Mouse (Mus musculus): ENCODE data around the gene Zscan10. TPM values are rescaled to one million over a fixed set of nuclear protein-coding genes. Genes with fewer than 3 reads are reported as not detected.

Gene Zscan10
- polyA plus RNA-seq, 1 experiment from 2014 or later = not detected

DNA sequence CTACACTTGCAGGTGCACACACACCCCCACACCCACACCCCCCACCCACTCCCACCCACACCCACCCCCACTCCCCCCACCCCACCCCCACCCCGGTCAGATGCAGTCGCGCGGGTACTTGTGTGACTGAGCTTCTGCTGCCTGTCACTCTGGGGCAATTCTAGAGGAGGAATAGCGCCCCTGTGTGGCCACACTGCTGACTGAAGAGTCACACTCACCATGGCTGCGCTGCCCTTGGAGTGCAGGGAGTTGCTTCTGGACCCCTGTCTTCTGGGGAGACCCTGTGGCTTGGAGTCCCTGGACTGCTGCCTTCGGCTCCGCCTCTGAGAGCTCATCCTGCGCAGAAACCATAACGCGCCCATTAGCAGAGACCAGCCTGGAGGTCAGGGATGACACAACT lies 40.9 kb upstream of the Zscan10 start:
- peaks cover 23% of the 10 kb centered on the region for H3K36me3 ChIP-seq (ENCODE audit: control insufficient read depth, insufficient read depth, low read length)
- H3K4me1 ChIP-seq (ENCODE audit: control insufficient read depth, insufficient read depth, low read length) = peaks cover 11% of the 10 kb centered on the region
- no peak overlapping the region for H3K9ac ChIP-seq (ENCODE audit: low read depth, low read length)
- no peaks in the 10 kb centered on the region for H3K27me3 ChIP-seq (replicated peaks; ENCODE audit: control insufficient read depth, insufficient read depth, low read length)
- no peak for ATAC-seq
- H3K4me2 ChIP-seq (ENCODE audit: low read depth, low read length) = no peak overlapping the region
- no peak overlapping the region for H3K27ac ChIP-seq (ENCODE audit: low read length)
- no peaks in the 10 kb centered on the region for H3K9me3 ChIP-seq (ENCODE audit: control insufficient read depth, low read length)
- no peak overlapping the region for H3K4me3 ChIP-seq (ENCODE audit: low read length)
- WGBS = 59% methylated on average over 11 of the region's 11 CpGs

DNA sequence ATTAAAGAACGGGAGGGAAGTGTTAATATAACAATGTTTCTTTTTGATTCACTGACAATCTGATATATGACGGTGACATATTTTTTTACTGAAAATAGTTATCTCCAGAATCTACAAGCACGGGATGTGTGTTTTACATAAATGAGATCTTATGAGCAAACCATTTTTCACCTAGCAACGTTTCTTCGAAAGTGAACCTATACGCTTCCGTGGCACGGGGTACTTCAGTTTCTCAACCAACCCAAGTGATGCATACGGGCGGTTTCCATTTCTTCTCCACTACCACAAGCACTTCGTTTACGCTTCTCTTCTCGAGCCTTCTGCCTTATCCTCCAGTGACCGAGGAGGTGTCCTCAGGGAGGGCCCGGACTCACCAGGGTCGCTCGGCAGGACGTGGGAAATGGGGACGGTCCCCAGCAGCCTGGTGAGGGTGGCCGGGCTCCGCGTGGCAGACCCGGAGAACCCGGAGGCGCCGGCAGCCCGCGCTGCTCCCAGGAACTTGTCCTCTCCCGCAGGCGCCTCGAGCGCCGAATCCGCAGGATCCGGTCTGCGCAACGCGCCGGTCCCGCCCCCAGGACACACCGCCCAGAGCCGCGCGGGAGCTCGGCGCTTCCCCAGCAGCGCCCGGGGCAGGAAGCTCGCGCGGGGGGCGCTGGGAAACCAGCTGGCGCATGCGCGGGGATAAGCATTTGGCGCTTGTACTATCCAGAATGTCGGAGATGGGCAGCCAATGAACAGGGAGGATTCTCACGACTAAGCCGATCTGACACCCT lies 36.9 kb upstream of the Zscan10 start, which contains the start of gene Zfp213:
Gene Zfp213 (minus strand): TSS at position 644 of the 773 bp plus-strand sequence.
- H3K27ac ChIP-seq (ENCODE audit: low read length) = peak within 1 kb of the TSS; percentile 98
- peak within 1 kb of the TSS; percentile 98 for H3K9ac ChIP-seq (ENCODE audit: low read depth, low read length)
- peak; percentile 99 for ATAC-seq
- peaks cover 12% of the 10 kb centered on the region for H3K4me1 ChIP-seq (ENCODE audit: control insufficient read depth, insufficient read depth, low read length)
- peaks cover 4% of the 10 kb centered on the region; the same call in 1 of the 2 replicates for H3K36me3 ChIP-seq (ENCODE audit: control insufficient read depth, insufficient read depth, low read length)
- peak within 1 kb of the TSS; percentile 90 for H3K4me3 ChIP-seq (ENCODE audit: low read length)
- H3K27me3 ChIP-seq (replicated peaks; ENCODE audit: control insufficient read depth, insufficient read depth, low read length) = no peaks in the 10 kb centered on the region
- H3K9me3 ChIP-seq (ENCODE audit: control insufficient read depth, low read length) = no peaks in the 10 kb centered on the region
- H3K4me2 ChIP-seq (ENCODE audit: low read depth, low read length) = peak within 1 kb of the TSS; percentile 74
- WGBS = under 1% methylated on average over 59 of the region's 59 CpGs

DNA sequence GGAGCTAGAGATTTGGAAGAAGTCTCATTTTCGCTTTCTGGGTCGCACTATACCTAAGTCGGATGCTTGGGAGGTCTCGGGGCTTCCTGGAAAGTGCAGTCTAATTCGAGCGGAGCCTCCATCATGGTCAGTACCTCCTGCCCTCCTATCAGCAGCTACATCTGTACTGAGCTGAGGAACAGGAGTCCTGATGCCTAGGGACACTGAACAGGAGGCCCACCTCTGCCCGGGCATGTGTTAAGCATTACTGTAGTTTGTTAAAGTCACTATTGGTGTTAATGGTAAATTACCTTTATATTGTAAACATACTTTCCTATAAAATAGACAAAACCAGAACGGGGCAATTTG lies 36.3 kb upstream of the Zscan10 start:
- Histone ChIP-seq H3K27me3 (replicated peaks; ENCODE audit: control insufficient read depth, insufficient read depth, low read length) (no peaks in the 10 kb centered on the region), H3K9me3 (ENCODE audit: control insufficient read depth, low read length) (no peaks in the 10 kb centered on the region), H3K36me3 (ENCODE audit: control insufficient read depth, insufficient read depth, low read length) (peaks cover 4% of the 10 kb centered on the region; the same call in 1 of the 2 replicates), H3K9ac (ENCODE audit: low read depth, low read length) (peak overlapping the region; percentile 98), H3K4me2 (ENCODE audit: low read depth, low read length) (peak overlapping the region; percentile 74), H3K4me3 (ENCODE audit: low read length) (peak overlapping the region; percentile 90), H3K4me1 (ENCODE audit: control insufficient read depth, insufficient read depth, low read length) (peaks cover 12% of the 10 kb centered on the region), H3K27ac (ENCODE audit: low read length) (peak overlapping the region; percentile 98)
- peak; percentile 86 for ATAC-seq
- WGBS = 0% methylated on average over 8 of the region's 8 CpGs

DNA sequence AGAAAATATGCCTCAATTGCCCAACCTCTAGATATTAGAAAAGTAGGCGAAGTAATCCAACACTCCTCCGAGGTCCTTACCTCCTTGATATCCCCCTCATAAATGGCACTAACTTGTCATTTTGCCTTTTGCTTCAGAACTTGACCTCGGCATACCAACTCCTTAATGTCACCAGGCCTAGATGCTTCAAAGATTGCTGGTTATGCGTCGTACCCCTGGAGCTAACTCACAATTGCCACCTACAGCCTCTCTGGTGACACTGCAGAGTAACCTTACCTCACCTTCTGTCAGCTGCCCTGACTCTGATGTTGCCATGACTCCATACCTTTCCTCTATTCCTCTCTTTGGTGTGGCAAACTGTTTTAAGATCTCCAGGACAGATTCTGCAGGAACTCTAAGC lies 33.9 kb upstream of the Zscan10 start:
- Histone ChIP-seq H3K36me3 (ENCODE audit: control insufficient read depth, insufficient read depth, low read length) (no peaks in the 10 kb centered on the region), H3K4me2 (ENCODE audit: low read depth, low read length) (no peak overlapping the region), H3K4me3 (ENCODE audit: low read length) (no peak overlapping the region), H3K27me3 (replicated peaks; ENCODE audit: control insufficient read depth, insufficient read depth, low read length) (no peaks in the 10 kb centered on the region), H3K4me1 (ENCODE audit: control insufficient read depth, insufficient read depth, low read length) (peaks cover 12% of the 10 kb centered on the region), H3K9ac (ENCODE audit: low read depth, low read length) (no peak overlapping the region), H3K27ac (ENCODE audit: low read length) (no peak overlapping the region), H3K9me3 (ENCODE audit: control insufficient read depth, low read length) (no peaks in the 10 kb centered on the region)
- no peak for ATAC-seq
- 49% methylated on average over 5 of the region's 5 CpGs for WGBS

DNA sequence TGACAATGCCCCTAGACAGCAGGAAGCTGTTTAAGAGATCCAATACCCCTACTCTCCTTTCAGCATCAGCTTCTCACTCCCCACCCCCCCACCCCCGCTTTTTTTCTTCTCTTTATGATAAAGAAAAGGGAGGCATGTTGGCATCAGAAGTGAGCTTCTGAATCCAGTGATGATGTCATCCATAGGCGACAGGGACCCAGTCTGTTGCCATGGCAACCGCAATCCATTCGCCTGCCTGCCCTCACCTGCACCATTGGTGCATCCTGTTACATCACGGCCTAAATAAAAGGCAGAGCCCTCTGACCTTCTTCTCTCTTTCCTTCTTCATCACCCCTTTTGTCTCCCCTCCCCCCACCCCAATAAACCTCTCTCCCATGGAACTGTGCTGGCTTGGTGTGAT lies 32.3 kb upstream of the Zscan10 start:
- Histone ChIP-seq H3K27ac (ENCODE audit: low read length) (no peak overlapping the region), H3K4me1 (ENCODE audit: control insufficient read depth, insufficient read depth, low read length) (peaks cover 7% of the 10 kb centered on the region), H3K4me3 (ENCODE audit: low read length) (no peak overlapping the region), H3K9me3 (ENCODE audit: control insufficient read depth, low read length) (no peaks in the 10 kb centered on the region), H3K27me3 (replicated peaks; ENCODE audit: control insufficient read depth, insufficient read depth, low read length) (no peaks in the 10 kb centered on the region), H3K9ac (ENCODE audit: low read depth, low read length) (no peak overlapping the region), H3K4me2 (ENCODE audit: low read depth, low read length) (no peak overlapping the region), H3K36me3 (ENCODE audit: control insufficient read depth, insufficient read depth, low read length) (no peaks in the 10 kb centered on the region)
- 44% methylated on average over 5 of the region's 5 CpGs for WGBS
- ATAC-seq = no peak

DNA sequence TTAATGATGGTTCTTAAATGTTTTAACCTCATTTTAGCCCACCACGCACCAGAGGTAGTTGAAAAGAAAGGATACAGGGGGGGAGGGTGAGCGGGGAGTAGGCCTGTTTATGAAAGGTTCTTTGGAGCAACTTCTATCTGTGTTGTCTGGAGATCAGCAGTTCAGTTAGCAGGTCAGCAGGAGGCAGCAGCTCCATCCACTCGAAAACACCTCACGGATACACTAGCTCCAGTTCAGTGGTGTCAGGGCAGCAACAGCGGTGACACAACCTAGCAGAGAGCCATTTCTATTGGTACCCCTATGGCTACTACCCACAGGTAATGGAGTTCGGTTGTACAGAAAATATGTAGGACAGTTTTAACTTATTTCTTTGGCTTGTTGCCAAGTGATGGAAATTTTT lies 30.6 kb upstream of the Zscan10 start:
- Histone ChIP-seq H3K27me3 (replicated peaks; ENCODE audit: control insufficient read depth, insufficient read depth, low read length) (no peaks in the 10 kb centered on the region), H3K9me3 (ENCODE audit: control insufficient read depth, low read length) (no peaks in the 10 kb centered on the region), H3K4me1 (ENCODE audit: control insufficient read depth, insufficient read depth, low read length) (peaks cover 3% of the 10 kb centered on the region), H3K4me3 (ENCODE audit: low read length) (no peak overlapping the region), H3K27ac (ENCODE audit: low read length) (no peak overlapping the region), H3K9ac (ENCODE audit: low read depth, low read length) (no peak overlapping the region), H3K36me3 (ENCODE audit: control insufficient read depth, insufficient read depth, low read length) (0 out of 2 replicates have a peak, but pooled peaks cover 7% of the 10 kb centered on the region), H3K4me2 (ENCODE audit: low read depth, low read length) (no peak overlapping the region)
- no peak for ATAC-seq
- 31% methylated on average over 6 of the region's 6 CpGs for WGBS

DNA sequence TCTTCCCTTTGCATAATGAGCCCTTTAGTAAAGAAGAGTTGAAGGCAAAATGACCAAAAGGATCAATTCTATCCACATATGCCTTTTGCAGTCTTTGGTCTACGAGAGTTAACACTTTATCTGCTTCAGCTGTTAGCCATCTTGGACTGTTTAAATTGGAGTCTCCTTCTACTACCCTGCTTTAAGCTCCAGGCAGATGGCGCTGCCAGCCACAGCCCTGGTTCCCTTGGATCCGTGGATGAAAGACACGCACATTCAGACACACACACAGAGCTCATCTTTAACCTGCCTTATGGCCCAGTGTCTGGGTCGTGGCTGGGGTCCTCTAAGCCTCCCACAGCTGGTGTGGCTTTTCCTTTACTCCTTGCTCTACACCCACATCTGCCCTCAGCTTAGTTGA lies 29.6 kb upstream of the Zscan10 start:
- Histone ChIP-seq H3K27ac (ENCODE audit: low read length) (no peak overlapping the region), H3K4me1 (ENCODE audit: control insufficient read depth, insufficient read depth, low read length) (no peaks in the 10 kb centered on the region), H3K36me3 (ENCODE audit: control insufficient read depth, insufficient read depth, low read length) (peaks cover 14% of the 10 kb centered on the region), H3K9me3 (ENCODE audit: control insufficient read depth, low read length) (peaks cover 6% of the 10 kb centered on the region; the same call in 1 of the 2 replicates), H3K4me2 (ENCODE audit: low read depth, low read length) (no peak overlapping the region), H3K27me3 (replicated peaks; ENCODE audit: control insufficient read depth, insufficient read depth, low read length) (no peaks in the 10 kb centered on the region), H3K9ac (ENCODE audit: low read depth, low read length) (no peak overlapping the region), H3K4me3 (ENCODE audit: low read length) (no peak overlapping the region)
- WGBS = 22% methylated on average over 5 of the region's 5 CpGs
- no peak for ATAC-seq

DNA sequence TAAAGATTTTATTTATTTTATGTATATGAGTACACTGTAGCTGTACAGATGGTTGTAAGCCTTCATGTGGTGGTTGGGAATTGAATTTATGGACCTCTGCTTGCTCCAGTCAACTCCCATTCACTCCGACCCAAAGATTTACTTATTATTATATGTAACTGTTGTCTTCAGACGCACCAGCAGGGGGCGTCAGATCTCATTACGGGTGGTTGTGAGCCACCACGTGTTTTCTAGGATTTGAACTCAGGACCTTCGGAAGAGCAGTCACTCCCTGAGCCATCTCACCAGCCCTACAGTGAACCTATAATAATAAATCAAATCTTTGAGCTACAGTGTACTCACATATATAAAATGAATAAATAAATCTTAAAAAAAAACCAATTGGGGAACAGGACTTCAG lies 28.6 kb upstream of the Zscan10 start:
- Histone ChIP-seq H3K36me3 (ENCODE audit: control insufficient read depth, insufficient read depth, low read length) (peaks cover 24% of the 10 kb centered on the region), H3K27ac (ENCODE audit: low read length) (no peak overlapping the region), H3K9me3 (ENCODE audit: control insufficient read depth, low read length) (peaks cover 14% of the 10 kb centered on the region), H3K4me2 (ENCODE audit: low read depth, low read length) (no peak overlapping the region), H3K27me3 (replicated peaks; ENCODE audit: control insufficient read depth, insufficient read depth, low read length) (no peaks in the 10 kb centered on the region), H3K4me1 (ENCODE audit: control insufficient read depth, insufficient read depth, low read length) (no peaks in the 10 kb centered on the region), H3K9ac (ENCODE audit: low read depth, low read length) (no peak overlapping the region), H3K4me3 (ENCODE audit: low read length) (no peak overlapping the region)
- 84% methylated on average over 6 of the region's 6 CpGs for WGBS
- no peak for ATAC-seq

DNA sequence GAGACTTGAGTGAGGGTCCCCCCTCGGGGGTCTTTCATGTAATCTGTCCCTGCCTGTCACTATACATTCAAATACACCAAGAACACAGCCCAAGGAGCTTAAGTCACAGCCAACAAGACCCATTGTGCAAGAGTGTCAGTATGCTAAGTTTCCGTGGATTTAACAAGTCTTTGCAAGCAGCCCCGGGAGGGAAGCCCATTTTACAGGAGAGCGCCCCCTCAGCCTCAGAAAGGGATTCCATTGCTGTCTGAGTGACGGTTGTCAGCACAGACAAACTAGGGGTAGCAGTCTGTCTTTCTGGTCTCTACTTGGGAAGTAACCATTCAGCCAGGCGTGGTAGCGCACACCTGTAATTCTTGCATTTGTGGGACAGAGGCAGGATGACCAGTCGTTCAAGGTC lies 26.5 kb upstream of the Zscan10 start:
- no peak for ATAC-seq

More for the DNA sequence above, 26.5 kb upstream of the Zscan10 start:
- Histone ChIP-seq H3K9ac (ENCODE audit: low read depth, low read length) (no peak overlapping the region), H3K27ac (ENCODE audit: low read length) (no peak overlapping the region; the same call in 1 of the 2 replicates), H3K4me1 (ENCODE audit: control insufficient read depth, insufficient read depth, low read length) (no peaks in the 10 kb centered on the region), H3K4me3 (ENCODE audit: low read length) (no peak overlapping the region), H3K4me2 (ENCODE audit: low read depth, low read length) (no peak overlapping the region), H3K27me3 (replicated peaks; ENCODE audit: control insufficient read depth, insufficient read depth, low read length) (no peaks in the 10 kb centered on the region), H3K36me3 (ENCODE audit: control insufficient read depth, insufficient read depth, low read length) (peaks cover 28% of the 10 kb centered on the region), H3K9me3 (ENCODE audit: control insufficient read depth, low read length) (peaks cover 14% of the 10 kb centered on the region)
- WGBS = 91% methylated on average over 8 of the region's 8 CpGs
